Mouse (Mus musculus): ENCODE measurements around the gene Psmd10. TPM values are rescaled to one million over a fixed set of nuclear protein-coding genes. Genes with fewer than 3 reads are reported as not detected.

Psmd10 gene
- 18.0 and 20.7 TPM in 2 replicates for polyA plus RNA-seq (2012; rRNA removed)

- DNase-seq (ENCODE audit: low read depth): peak; percentile 70
These were observed at the start of gene Psmd10, which contains the start of gene Atg4a for GRCm38 (mm10) chrX:140956272-140956940. Gene Psmd10, minus strand, starts transcription at chrX:140956728. Gene Atg4a, plus strand, starts transcription at chrX:140956907.

GRCm38 (mm10) chrX:140998885-140999284 is 42.4 kb upstream of the Psmd10 start:
- no peak for DNase-seq (ENCODE audit: low read depth)

- no peak for DNase-seq (ENCODE audit: low read depth)
These were observed 41.5 kb upstream of the Psmd10 start for GRCm38 (mm10) chrX:140997912-140998545.

GRCm38 (mm10) chrX:140996909-140997516 is 40.5 kb upstream of the Psmd10 start:
- no peak for DNase-seq (ENCODE audit: low read depth)

- no peak for DNase-seq (ENCODE audit: low read depth)
These were observed 28.7 kb upstream of the Psmd10 start for GRCm38 (mm10) chrX:140985256-140985655.

GRCm38 (mm10) chrX:140984795-140985194 is 28.3 kb upstream of the Psmd10 start:
- no peak for DNase-seq (ENCODE audit: low read depth)

GRCm38 (mm10) chrX:140983206-140983960 is 26.9 kb upstream of the Psmd10 start:
- DNase-seq (ENCODE audit: low read depth): no peak

GRCm38 (mm10) chrX:140980163-140980562 is 23.6 kb upstream of the Psmd10 start:
- DNase-seq (ENCODE audit: low read depth): no peak

- DNase-seq (ENCODE audit: low read depth): no peak
These were observed 23.0 kb upstream of the Psmd10 start for GRCm38 (mm10) chrX:140979546-140979945.

- DNase-seq (ENCODE audit: low read depth): no peak
These were observed 22.4 kb upstream of the Psmd10 start for GRCm38 (mm10) chrX:140978943-140979342.

- no peak for DNase-seq (ENCODE audit: low read depth)
These were observed 431 bp upstream of the Psmd10 start for GRCm38 (mm10) chrX:140956959-140957358.

- no peak for DNase-seq (ENCODE audit: low read depth)
These were observed 2.9 kb downstream of the Psmd10 start for GRCm38 (mm10) chrX:140953618-140954017.

- DNase-seq (ENCODE audit: low read depth): no peak
These were observed 20.3 kb downstream of the Psmd10 start for GRCm38 (mm10) chrX:140936271-140936670.

GRCm38 (mm10) chrX:140933263-140933662 is 23.3 kb downstream of the Psmd10 start:
- no peak for DNase-seq (ENCODE audit: low read depth)

GRCm38 (mm10) chrX:140932066-140932465 is 24.5 kb downstream of the Psmd10 start:
- DNase-seq (ENCODE audit: low read depth): no peak

- no peak for DNase-seq (ENCODE audit: low read depth)
These were observed 35.2 kb downstream of the Psmd10 start for GRCm38 (mm10) chrX:140921321-140921720.

GRCm38 (mm10) chrX:140907360-140907759 is 49.2 kb downstream of the Psmd10 start, which contains the start of gene Vsig1:
Gene Vsig1, plus strand, starts transcription at chrX:140907608.
- DNase-seq (ENCODE audit: low read depth): no peak

- DNase-seq (ENCODE audit: low read depth): no peak
These were observed 53.0 kb downstream of the Psmd10 start for GRCm38 (mm10) chrX:140903487-140903886.
